Mouse (Mus musculus) heart, postnatal 0 days (tissue): Measurements from ENCODE around the gene Ern1. TPM values are rescaled to one million over a fixed set of nuclear protein-coding genes. Genes with fewer than 3 reads are reported as not detected.

Experiments used
- ATAC-seq: fragments of 200-750 bp; cut with Nextera tagmentation; 2 replicates; pipeline ENCODE4 v1.8.0; 2017; ENCODE audit warnings: low read depth, moderate number of reproducible peaks, moderate library complexity; ENCODE audit not compliant: insufficient read depth
- DNase-seq: peaks from one replicate; pipeline ENCODE4 v3.0.0-alpha.2; 2016; ENCODE audit warnings: low spot score
- H3K27ac ChIP-seq: fragments of 300-500 bp; sonication (generic); 2 replicates; pipeline ENCODE4 v1.5.1; 2014; ENCODE audit warnings: low read depth, mild to moderate bottlenecking
- H3K27me3 ChIP-seq: fragments of 300-500 bp; sonication (generic); 2 replicates; pipeline ENCODE4 v1.6.1; 2014; ENCODE audit warnings: low read length, mixed read lengths; ENCODE audit not compliant: control insufficient read depth, insufficient read depth
- H3K36me3 ChIP-seq: fragments of 300-500 bp; sonication (generic); replicated peaks from 2 replicates; pipeline ENCODE4 v1.6.1; 2014; ENCODE audit warnings: low read length, mixed read lengths; ENCODE audit not compliant: control insufficient read depth, insufficient read depth
- H3K4me1 ChIP-seq: fragments of 300-500 bp; sonication (generic); 2 replicates; pipeline ENCODE4 v1.6.1; 2014; ENCODE audit warnings: antibody characterized with exemption; ENCODE audit not compliant: control insufficient read depth, insufficient read depth
- H3K4me2 ChIP-seq: fragments of 300-500 bp; sonication (generic); 2 replicates; pipeline ENCODE4 v1.6.1; 2014; ENCODE audit warnings: low read depth, mild to moderate bottlenecking, low read length, moderate library complexity
- H3K4me3 ChIP-seq: fragments of 300-500 bp; sonication (generic); 2 replicates; pipeline ENCODE4 v1.5.1; 2014; ENCODE audit warnings: low read depth, low read length
- H3K9ac ChIP-seq: fragments of 300-500 bp; sonication (generic); replicated peaks from 2 replicates; pipeline ENCODE4 v1.6.1; 2014; ENCODE audit warnings: low read depth, low read length, mixed read lengths
- H3K9me3 ChIP-seq: fragments of 300-500 bp; sonication (generic); replicated peaks from 2 replicates; pipeline ENCODE4 v1.6.1; 2016; ENCODE audit warnings: low read length; ENCODE audit not compliant: control insufficient read depth
- CTCF ChIP-seq: IDR thresholded peaks from 2 replicates; pipeline ENCODE4 v1.5.1; 2016; ENCODE audit warnings: antibody characterized with exemption, control low read depth, low read depth
- EP300 ChIP-seq: IDR thresholded peaks from 2 replicates; pipeline ENCODE4 v1.6.1; 2016; ENCODE audit warnings: antibody characterized with exemption, low read depth
- WGBS: fragments of 180-500 bp; shearing (Covaris S2); extraction: QIAGEN DNeasy Blood & Tissue Kit; methylation state at CpG from one replicate; pipeline ENCODE4 v1.1.7; 2014; 5-methylcytosine and 5-hydroxymethylcytosine counted together
- polyA plus RNA-seq: library from polyadenylated mRNA; unstranded; fragments of >200 nt; fragmentation: Nextera tagmentation; extraction: Ambion mirVana; gene quantifications from 2 replicates; pipeline ENCODE4 v1.2.1, GENCODE M21; 2015
- total RNA-seq: library from RNA; depleted of rRNA; stranded (reverse); fragments of >200 nt; gene quantifications from 2 replicates; pipeline ENCODE4 v1.2.3, GENCODE M21; 2014; ENCODE audit warnings: low replicate concordance

The Ern1 gene
- total and polyA plus RNA-seq, 2 experiments from 2014 or later: 2.6 to 5.0 TPM

DNA sequence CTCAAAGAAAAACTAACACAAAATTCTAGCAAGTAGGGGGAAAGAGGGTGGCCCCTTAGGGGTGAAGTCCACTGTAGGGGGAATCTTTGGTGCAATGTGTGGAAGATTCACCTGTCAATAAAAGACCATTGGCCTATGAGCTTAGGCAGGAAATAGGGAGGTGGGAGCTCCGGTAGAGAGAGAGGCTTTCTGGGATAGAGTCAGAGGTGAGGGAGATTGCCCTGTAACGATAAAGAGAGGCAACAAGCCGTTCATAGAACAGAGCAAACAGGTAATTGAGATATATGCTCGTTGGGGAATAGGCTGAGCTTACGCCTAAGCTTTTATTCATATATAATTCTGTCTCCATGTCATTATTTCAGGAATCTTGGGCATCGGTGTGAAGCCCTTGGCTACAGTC, 100.6 kb downstream of the Ern1 start:
- H3K9me3 ChIP-seq: no peaks in the 10 kb centered on the region
- WGBS: 56% methylated on average over 6 of the region's 6 CpGs
- H3K4me3 ChIP-seq: peak overlapping the region; percentile 17; the same call in 1 of the 2 replicates
- peaks cover 9% of the 10 kb centered on the region for H3K4me1 ChIP-seq
- DNase-seq (no peak), ATAC-seq (no peak)
- H3K27me3 ChIP-seq: no peaks in the 10 kb centered on the region
- no peaks in the 10 kb centered on the region for H3K36me3 ChIP-seq
- H3K27ac ChIP-seq: peak overlapping the region; percentile 75; the same call in 1 of the 2 replicates
- no peak overlapping the region for H3K9ac ChIP-seq
- TF ChIP-seq EP300 (no peak), CTCF (no peak)
- H3K4me2 ChIP-seq: peak overlapping the region; percentile 15; the same call in 1 of the 2 replicates

DNA sequence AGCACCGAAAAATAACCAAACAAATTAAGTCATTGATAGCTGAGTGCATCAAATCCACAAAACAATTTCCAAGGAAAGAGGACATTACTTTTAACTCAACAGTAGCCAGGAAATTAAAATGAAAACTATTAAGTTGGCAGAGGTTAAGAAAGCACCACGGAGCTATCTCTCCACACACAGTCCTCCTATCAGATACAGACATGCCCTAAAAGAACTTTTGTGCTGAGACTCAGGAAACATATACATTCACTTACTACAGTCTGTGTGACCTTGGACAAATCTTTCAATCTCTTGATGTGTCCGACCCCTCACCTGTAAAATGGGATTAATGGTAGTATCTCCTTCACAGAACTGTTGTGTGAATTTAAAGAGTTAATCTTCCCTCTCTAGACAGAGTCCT, 101.2 kb downstream of the Ern1 start:
- DNase-seq (no peak), ATAC-seq (no peak)
- no peak overlapping the region for H3K4me3 ChIP-seq
- H3K4me2 ChIP-seq: no peak overlapping the region
- H3K9me3 ChIP-seq: no peaks in the 10 kb centered on the region
- H3K27ac ChIP-seq: no peak overlapping the region
- no peaks in the 10 kb centered on the region for H3K36me3 ChIP-seq
- H3K9ac ChIP-seq: no peak overlapping the region
- 77% methylated on average over 3 of the region's 3 CpGs for WGBS
- no peaks in the 10 kb centered on the region for H3K27me3 ChIP-seq
- TF ChIP-seq EP300: no peak
- no peak for TF ChIP-seq CTCF
- H3K4me1 ChIP-seq: peaks cover 9% of the 10 kb centered on the region

GRCm38 (mm10) chr11:106383051-106383790, 104.4 kb downstream of the Ern1 start:
- ATAC-seq (0 out of 2 replicates have a peak, but pooled peaks have one; percentile 18), DNase-seq (peak; percentile 25)
- TF ChIP-seq CTCF: no peak
- TF ChIP-seq EP300: no peak
- no peak overlapping the region for H3K4me2 ChIP-seq
- no peaks in the 10 kb centered on the region for H3K27me3 ChIP-seq
- no peaks in the 10 kb centered on the region for H3K9me3 ChIP-seq
- H3K27ac ChIP-seq: peak overlapping the region; percentile 94
- WGBS: 68% methylated on average over 6 of the region's 6 CpGs
- H3K9ac ChIP-seq: no peak overlapping the region
- H3K4me3 ChIP-seq: no peak overlapping the region
- 0 out of 2 replicates have a peak, but pooled peaks cover 2% of the 10 kb centered on the region for H3K36me3 ChIP-seq
- peaks cover 9% of the 10 kb centered on the region for H3K4me1 ChIP-seq

DNA sequence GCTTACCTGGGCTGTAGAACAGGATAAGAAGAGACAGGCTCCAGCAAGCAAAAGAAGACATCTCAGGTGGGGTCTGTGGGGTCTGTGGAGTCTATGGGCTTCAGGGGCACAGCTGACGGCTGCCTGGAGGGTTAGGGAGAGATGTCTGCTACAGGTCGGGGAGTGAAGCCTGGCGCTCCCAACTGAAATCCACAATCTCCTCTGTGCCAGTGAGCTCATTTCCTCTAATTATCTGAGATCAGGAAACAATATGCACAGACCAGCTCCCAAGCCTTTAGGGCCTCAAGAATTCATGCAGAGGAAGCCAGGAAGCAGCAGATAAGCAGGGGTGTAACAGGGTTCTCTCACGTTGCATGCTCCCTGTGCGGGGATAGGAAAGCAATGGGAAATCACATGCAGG, 105.2 kb downstream of the Ern1 start:
- H3K9ac ChIP-seq: peak overlapping the region; percentile 44
- TF ChIP-seq CTCF (no peak), EP300 (peak; percentile 95)
- peak overlapping the region; percentile 55 for H3K4me2 ChIP-seq
- H3K27ac ChIP-seq: peak overlapping the region; percentile 94
- H3K4me1 ChIP-seq: peaks cover 6% of the 10 kb centered on the region; the same call in 1 of the 2 replicates
- DNase-seq: peak; percentile 70
- H3K36me3 ChIP-seq: peaks cover 9% of the 10 kb centered on the region; the same call in 1 of the 2 replicates
- ATAC-seq: peak; percentile 80
- WGBS: 35% methylated on average over 5 of the region's 5 CpGs
- H3K27me3 ChIP-seq: no peaks in the 10 kb centered on the region
- no peaks in the 10 kb centered on the region for H3K9me3 ChIP-seq
- peak overlapping the region; percentile 35 for H3K4me3 ChIP-seq

DNA sequence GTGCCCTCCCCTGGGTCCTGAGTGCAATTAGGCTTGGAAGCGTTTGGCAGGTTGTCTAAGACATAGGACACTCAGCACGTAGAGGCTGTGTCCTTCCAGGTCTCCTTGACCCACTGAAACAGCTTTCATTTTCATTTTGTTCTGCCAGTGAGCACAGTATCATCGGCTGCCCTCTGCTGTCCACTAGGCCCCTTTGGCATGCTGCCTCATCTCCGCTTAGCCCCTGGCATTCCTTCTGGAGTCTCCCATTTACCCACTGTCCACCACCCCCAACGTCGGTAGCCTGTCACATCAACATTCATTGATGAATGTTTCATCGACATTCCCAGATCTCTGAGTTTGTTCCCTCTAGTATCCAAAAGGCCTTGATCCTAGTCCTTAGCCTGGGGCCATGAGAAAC, 105.8 kb downstream of the Ern1 start:
- TF ChIP-seq CTCF: peak; percentile 43; the same call in 1 of the 2 replicates
- no peak for TF ChIP-seq EP300
- Histone ChIP-seq H3K27ac (peak overlapping the region; percentile 94), H3K9ac (peak overlapping the region; percentile 44), H3K36me3 (peaks cover 9% of the 10 kb centered on the region; the same call in 1 of the 2 replicates), H3K9me3 (no peaks in the 10 kb centered on the region), H3K27me3 (no peaks in the 10 kb centered on the region), H3K4me1 (peaks cover 10% of the 10 kb centered on the region; the same call in 1 of the 2 replicates), H3K4me3 (peak overlapping the region; percentile 35), H3K4me2 (peak overlapping the region; percentile 55)
- 47% methylated on average over 7 of the region's 7 CpGs for WGBS
- DNase-seq (peak; percentile 47), ATAC-seq (peak; percentile 62)
